Mouse (Mus musculus) gastrocnemius, adult 2 months (tissue): ENCODE measurements around the gene Igsf3. TPM values are rescaled to one million over a fixed set of nuclear protein-coding genes. Genes with fewer than 3 reads are reported as not detected.

Experiments used
- DNase-seq: peaks from one replicate; pipeline ENCODE4 v3.0.0; 2022
- H3K27ac ChIP-seq: fragments of 200-600 bp; 2 replicates; pipeline ENCODE4 v1.8.1; 2022; ENCODE audit warnings: mild to moderate bottlenecking
- H3K4me3 ChIP-seq: fragments of 200-600 bp; 2 replicates; pipeline ENCODE4 v1.8.1; 2022; ENCODE audit warnings: mild to moderate bottlenecking, moderate library complexity
- CTCF ChIP-seq: fragments of 200-600 bp; IDR thresholded peaks from 2 replicates; pipeline ENCODE4 v1.8.1; 2022; ENCODE audit warnings: antibody characterized with exemption, mild to moderate bottlenecking, moderate library complexity
- intact Hi-C: fragments of 180-260 bp; cut with DNase I; formaldehyde crosslinking; loops from one replicate; pipeline ENCODE4 v1.15.1; 2025
- total RNA-seq, 2 experiments: library from RNA; stranded (reverse); gene quantifications; 2 replicates each; pipeline ENCODE4 v1.2.3; 2021

Gene Igsf3
- total RNA-seq, 2 experiments from 2014 or later, result 3.0 to 3.2 TPM

DNA sequence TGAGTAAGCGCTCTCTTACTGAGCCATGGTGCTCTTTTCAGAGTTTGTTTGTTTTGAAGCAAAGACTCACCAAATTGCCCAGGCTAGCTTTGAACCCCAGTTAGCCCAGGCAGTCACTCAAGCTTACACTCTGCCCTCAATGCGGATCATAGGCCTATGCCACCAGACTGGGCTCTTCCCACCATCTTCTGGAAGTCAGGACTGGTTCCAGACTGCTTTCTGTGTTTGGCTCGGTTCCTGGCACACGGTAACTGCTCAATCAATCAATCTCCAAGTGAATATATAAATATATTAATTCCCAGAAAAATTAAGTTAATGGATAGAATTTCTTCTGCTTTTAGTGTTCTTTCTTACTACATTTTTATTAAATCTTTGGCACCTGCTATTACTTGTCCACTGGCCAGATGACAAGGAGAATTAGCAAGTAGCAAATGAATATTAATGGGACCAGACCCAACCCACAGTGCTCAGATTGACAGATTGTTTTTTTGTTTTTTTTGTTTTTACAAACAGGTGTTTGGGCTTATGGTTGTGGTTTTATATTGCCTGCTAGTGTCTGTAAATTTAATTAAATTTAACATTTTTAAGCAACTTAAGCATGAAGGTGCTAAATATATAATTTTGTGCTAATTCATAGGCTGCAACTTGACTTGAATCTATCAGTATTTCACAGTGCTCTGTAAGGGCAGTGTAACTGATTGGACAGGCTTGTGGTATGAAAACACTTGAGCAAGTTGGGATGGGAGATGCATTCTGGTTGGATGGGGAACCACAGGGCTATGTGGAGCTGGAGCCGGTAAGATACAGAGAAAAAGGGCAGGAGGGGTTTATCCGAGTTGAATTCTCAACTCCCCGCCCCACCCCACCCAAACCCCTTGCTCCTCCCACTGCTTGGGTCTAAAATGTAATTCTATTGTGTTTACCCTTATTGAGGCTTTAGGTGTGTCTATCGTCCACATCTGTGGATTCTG is 20.0 kb upstream of the Igsf3 start:
- Histone ChIP-seq H3K4me3 (no peak overlapping the region), H3K27ac (no peak overlapping the region)
- DNase-seq, result no peak
- intact Hi-C loops, result no loop called here
- TF ChIP-seq CTCF, result no peak

DNA sequence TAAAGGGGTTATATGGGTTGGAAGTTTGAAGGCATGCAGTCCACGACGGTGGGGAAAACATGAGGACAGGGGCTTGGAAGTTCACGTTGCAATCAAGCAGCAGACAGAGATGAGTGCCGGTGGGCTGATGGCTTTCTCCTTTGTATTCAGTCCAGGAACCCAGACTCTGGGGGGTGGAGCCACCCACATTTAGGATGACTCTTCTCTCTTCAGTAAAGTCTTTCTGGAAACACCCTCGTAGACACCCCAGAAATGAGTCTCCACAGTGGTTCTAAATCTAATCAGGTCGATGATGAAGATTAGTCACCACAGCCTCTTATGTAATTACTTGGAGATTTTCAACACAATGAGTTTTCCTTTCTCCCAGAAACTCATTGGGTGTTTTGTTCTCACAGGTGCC is 16.1 kb upstream of the Igsf3 start:
- Histone ChIP-seq H3K4me3 (no peak overlapping the region), H3K27ac (no peak overlapping the region)
- intact Hi-C loops, result no loop called here
- no peak for TF ChIP-seq CTCF
- DNase-seq, result no peak

DNA sequence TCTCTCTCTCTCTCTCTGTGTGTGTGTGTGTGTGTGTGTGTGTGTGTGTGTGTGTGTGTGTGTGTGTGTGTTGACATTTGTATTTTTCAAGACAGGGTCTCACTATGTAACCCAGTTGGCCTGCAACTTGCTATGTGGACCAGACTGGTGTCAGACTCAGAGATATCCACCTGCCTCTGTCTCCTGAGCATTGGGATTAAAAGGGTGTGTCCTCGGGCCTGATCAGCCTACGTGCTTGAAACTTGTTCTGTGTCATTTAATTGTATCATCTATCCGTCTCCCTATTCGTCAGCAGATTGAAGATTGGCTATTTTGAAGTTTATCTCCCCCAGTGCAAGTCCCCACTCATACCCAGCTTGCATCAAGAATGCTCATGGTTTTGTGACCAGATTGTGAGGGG is 14.5 kb upstream of the Igsf3 start:
- Histone ChIP-seq H3K4me3 (no peak overlapping the region), H3K27ac (no peak overlapping the region)
- TF ChIP-seq CTCF, result no peak
- no peak for DNase-seq
- intact Hi-C loops, result no loop called here

DNA sequence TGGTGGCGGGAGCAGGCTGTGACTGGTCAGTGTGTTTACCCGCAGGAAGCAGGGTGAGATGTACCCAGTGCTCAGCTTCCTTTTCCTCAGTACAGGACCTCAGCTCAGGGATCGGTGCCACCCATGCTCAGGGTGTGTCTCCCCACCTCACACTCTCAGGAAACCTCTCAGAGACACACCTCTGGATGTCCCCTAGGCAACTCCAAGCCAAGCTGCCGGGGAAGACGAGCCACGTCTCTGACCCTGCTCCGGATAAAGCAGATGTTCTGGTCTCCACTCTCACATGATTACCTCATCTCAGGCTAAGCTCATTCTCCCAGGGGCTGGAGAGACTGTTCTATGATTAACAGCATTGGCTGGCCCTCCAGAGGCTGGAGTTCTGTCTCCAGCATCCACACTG is 13.3 kb upstream of the Igsf3 start:
- peak; percentile 59 for DNase-seq
- Histone ChIP-seq H3K27ac (no peak overlapping the region), H3K4me3 (no peak overlapping the region)
- intact Hi-C loops, result no loop called here
- no peak for TF ChIP-seq CTCF

DNA sequence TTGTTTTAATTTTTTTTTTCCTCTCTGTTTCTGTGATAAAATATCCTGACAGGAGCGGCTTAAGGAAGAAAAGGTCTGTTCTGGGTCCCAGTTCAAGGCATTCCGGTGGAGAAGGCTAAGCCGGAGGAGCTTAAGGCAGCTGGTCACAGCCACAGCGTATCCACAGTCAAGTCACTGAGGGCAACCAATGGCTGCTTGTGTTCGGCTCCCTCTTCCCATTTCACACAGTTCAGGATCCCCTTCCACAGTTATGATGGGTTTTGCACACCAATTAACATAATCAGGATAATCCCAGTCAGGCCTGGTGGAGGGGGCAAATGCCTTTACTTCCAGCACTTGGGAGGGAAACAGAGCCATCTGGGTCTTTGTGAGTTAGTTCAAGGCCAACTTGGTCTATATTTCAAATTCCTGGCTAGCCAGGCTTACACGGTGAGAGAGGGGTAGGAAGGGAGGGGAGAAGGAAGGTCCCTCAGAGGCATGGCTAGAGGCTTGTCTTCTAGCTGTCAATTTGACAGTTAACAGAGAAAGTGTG is 11.7 kb upstream of the Igsf3 start:
- no peak for DNase-seq
- Histone ChIP-seq H3K4me3 (no peak overlapping the region), H3K27ac (no peak overlapping the region)
- TF ChIP-seq CTCF, result no peak
- intact Hi-C loops, result no loop called here

DNA sequence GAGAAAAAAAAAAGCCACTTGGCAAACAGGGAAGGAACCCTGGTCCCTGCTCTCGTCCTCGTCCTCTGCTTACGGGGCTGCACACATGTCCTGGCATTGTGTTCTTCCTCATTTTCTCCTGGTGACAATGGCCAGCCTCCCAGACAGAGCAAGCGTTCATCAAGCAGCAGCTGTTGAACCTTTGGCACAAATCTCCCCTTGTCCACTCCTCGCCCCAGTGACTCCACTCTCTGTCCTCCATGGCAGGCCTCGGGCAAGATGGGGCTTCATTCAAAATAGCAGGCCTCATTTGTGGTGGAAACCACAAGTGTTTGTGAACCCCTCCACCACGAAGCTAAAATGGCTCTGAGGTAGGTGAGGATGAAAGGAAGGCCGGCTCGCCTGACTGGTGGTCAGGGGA is 11.0 kb upstream of the Igsf3 start:
- intact Hi-C loops, result no loop called here

DNA sequence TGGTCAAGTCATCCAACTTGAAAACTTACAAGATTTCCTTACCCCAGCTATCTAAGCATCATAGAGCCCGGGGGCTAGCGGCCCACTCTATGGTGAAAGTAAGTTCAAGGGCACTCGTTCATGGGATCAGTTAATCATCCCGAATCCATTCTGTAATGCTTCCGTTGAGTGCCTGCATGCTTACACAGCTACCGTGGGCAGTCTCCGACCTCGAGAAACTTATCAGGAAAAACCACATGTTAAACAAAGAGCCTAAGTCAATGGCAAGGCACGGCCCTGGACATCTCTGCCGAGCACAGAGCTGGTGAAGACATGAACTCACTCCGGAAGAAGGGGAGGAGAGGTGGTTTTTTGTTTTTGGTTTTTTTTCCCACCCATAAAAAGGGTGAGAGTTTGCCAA is 9.5 kb upstream of the Igsf3 start:
- no peak for TF ChIP-seq CTCF
- DNase-seq, result no peak
- H3K4me3 ChIP-seq, result no peak overlapping the region
- H3K27ac ChIP-seq, result no peak overlapping the region
- intact Hi-C loops, result no loop called here

More for the DNA sequence above, 11.0 kb upstream of the Igsf3 start:
- no peak overlapping the region for H3K4me3 ChIP-seq
- no peak overlapping the region for H3K27ac ChIP-seq
- DNase-seq, result no peak
- TF ChIP-seq CTCF, result no peak

DNA sequence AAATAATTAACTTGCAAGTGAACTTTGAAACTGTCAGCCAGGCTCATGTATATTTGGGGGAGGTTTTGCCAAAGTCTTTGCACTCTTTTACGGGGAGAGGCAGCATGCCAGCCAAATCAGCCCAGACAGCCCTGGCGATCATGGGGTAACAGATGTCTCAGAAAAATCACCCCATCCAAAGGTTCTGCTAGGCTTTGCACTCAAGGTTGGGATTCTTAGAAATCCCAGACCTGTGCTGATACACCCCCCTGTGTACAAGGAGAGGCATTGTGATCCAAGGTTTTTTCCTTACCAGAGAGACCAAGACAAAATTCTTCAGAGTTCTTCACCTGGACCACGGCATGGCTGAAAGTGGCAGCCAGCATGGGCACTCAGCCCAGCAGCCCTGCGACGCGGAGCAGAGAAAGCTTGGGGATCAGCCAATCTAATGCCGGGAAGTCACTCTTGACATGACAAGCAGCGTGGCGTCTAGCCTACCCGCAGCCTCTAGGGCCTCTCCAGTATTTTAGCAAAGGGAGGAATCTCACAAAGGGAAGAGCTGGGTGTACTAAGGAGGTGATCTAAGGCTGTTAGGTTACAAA is 7.5 kb upstream of the Igsf3 start:
- H3K27ac ChIP-seq, result no peak overlapping the region
- DNase-seq, result peak; percentile 40
- H3K4me3 ChIP-seq, result peak overlapping the region; percentile 21
- intact Hi-C loops, result no loop called here
- no peak for TF ChIP-seq CTCF

DNA sequence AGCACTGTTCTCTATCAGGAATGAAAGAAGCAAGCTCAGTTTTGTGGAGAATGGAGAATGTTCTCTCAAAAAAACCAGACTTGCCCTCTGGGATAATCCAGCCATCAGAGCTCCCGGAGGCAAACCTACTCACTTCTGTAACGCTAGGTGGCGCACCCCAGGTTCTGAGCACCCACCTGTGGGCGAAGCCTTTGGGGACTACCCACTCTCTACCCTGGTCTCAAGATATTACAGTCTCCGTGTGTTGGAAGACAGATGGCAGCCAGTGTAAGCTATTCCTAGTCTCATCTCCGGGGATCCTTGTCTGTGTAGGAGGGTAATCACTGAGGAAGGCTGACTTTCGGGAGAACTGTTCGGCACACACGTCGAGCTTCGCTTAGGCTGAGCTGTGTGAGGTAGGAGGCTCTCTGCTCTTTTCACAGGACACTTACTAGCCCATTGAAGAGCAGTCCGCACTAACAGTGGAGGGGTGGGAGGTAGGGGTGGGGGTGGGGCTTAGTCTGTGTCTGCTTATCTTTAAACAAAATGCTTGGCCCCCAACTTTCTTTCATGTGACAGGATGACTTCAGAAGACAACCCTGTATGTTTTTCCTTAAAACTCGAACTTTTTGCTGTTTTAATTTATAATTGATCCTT is 4.4 kb upstream of the Igsf3 start:
- no peak overlapping the region for H3K27ac ChIP-seq
- H3K4me3 ChIP-seq, result no peak overlapping the region
- peak; percentile 76 for DNase-seq
- peak; percentile 89 for TF ChIP-seq CTCF
- intact Hi-C loops, result loop anchor here (1.0 to 5.0 kb wide), 3 partner anchors 70 to 440 kb away; no protein-coding TSS in a partner anchor

DNA sequence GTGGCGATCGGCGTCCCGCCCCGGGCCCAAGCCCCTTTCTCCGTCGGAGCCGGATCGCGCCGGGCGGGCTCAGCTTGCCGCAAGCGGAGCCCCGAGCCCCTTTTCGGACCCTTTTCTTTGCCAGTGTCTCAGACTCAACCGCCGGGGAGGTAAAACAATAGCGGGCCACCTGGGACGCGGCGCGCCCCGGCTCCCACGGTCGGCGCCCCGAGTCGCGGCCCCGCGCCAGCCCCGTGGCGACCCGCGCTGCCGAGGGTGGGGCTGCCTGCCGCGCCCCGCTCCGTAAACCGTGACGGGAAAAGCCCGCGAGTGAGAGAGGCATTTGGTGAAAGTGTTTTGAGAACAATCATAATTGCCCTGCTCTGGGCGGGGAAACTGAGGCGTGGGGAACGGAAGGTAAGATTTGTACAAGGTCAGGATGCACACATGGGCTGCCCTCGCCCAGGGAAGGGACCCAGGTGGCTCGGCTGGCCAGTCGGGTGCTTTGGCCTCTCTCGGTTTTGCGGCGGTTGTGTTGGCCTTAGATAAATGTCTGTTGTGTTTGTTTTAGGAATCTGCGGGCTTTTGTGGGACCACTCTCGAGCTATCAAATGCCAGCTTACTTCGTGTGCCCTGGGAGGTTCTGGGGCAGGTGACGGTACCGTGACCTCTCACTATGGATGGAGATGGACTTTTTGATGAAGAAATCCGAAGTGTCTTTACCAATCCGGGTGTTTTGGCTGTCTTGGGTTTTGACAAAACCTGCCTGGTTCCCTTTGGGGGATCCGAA is 557 bp downstream of the Igsf3 start:
- TF ChIP-seq CTCF, result no peak
- Histone ChIP-seq H3K4me3 (peak overlapping the region; percentile 94), H3K27ac (peak overlapping the region; percentile 86)
- no peak for DNase-seq
- intact Hi-C loops, result no loop called here

DNA sequence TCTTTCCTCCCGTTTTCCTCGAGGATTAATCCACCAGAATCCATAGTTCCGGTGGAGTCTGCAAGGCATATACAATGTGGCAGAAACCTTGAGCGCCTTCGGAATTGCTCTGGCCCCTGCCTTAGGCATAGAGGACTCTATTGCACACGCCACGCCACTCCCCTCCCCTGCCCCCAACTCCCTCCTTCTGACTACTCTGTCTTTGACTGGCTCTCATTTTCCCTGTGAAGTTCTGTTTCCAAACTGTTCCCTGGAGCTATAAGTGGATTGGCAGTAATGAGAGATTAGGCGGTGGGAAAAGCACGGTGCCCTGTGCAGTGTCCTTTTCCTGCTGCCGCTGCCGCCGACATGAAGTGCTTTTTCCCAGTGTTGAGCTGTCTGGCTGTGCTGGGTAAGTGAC is 1.2 kb downstream of the Igsf3 start:
- Histone ChIP-seq H3K4me3 (peak overlapping the region; percentile 94), H3K27ac (peak overlapping the region; percentile 86)
- DNase-seq, result no peak
- intact Hi-C loops, result no loop called here
- no peak for TF ChIP-seq CTCF

DNA sequence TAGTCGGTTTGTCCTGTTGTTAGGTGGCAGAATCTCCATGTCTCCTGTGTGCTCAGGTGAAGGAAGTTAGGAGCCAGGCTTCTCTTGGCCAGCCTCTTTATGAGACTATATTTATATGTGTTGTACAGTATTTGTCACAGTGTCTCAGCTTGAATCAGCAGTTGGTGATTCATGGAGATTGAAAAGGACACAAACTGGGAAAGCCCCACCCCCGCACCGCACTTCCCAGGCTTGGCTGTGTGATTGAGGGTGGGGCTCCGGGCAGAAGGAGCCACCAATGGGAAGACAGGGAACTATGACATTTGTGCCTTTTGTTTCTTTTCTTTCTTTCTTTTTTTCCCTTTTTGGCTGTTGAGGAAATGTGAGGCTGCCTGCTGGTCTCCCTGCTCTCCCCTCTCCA is 2.9 kb downstream of the Igsf3 start:
- H3K4me3 ChIP-seq, result peak overlapping the region; percentile 37
- no peak for TF ChIP-seq CTCF

More for the DNA sequence above, 2.9 kb downstream of the Igsf3 start:
- DNase-seq, result peak; percentile 65
- intact Hi-C loops, result loop anchor here (5.0 kb wide), 1 partner anchor 53 kb away; no protein-coding TSS in a partner anchor
- no peak overlapping the region; the same call in 1 of the 2 replicates for H3K27ac ChIP-seq
